Mouse (Mus musculus) C2C12 (cell line): ENCODE measurements around the gene Rad50. TPM values are rescaled to one million over a fixed set of nuclear protein-coding genes. Genes with fewer than 3 reads are reported as not detected.

Experiments used
- H3K27me3 ChIP-seq: one replicate; pipeline ENCODE4 v1.6.1; 2011; ENCODE audit not compliant: control insufficient read depth, insufficient read depth, insufficient read length
- H3K36me3 ChIP-seq: one replicate; pipeline ENCODE4 v1.6.1; 2011; ENCODE audit not compliant: control insufficient read depth, insufficient read depth
- H3K4me3 ChIP-seq: one replicate; pipeline ENCODE4 v1.5.1; 2011; ENCODE audit warnings: mild to moderate bottlenecking, control low read depth; ENCODE audit not compliant: poor library complexity, insufficient read depth, severe bottlenecking
- H3K79me2 ChIP-seq: one replicate; pipeline ENCODE4 v1.6.1; 2011; ENCODE audit not compliant: control insufficient read depth, insufficient read depth
- H3K79me3 ChIP-seq: one replicate; pipeline ENCODE4 v1.6.1; 2011; ENCODE audit warnings: low read depth, control low read depth
- H3ac ChIP-seq: one replicate; pipeline ENCODE3; 2011; ENCODE audit warnings: low read depth; ENCODE audit not compliant: control insufficient read depth, insufficient read length
- CEBPB ChIP-seq: IDR thresholded peaks from one replicate; pipeline ENCODE4 v1.6.1; 2011; ENCODE audit warnings: low read depth, mild to moderate bottlenecking, control low read depth, moderate library complexity
- CTCF ChIP-seq: IDR thresholded peaks from one replicate; pipeline ENCODE4 v1.5.1; 2011; ENCODE audit not compliant: control insufficient read depth, insufficient read depth, insufficient read length
- FOSL1 ChIP-seq: IDR thresholded peaks from one replicate; pipeline ENCODE4 v1.8.0; 2011; ENCODE audit warnings: mild to moderate bottlenecking, low read length; ENCODE audit not compliant: poor library complexity, insufficient read depth, severe bottlenecking
- MAX ChIP-seq: IDR thresholded peaks from one replicate; pipeline ENCODE4 v1.6.1; 2011; ENCODE audit warnings: mild to moderate bottlenecking, control low read depth
- MYOD1 ChIP-seq: IDR thresholded peaks from one replicate; pipeline ENCODE4 v1.6.1; 2011; ENCODE audit warnings: low read depth; ENCODE audit not compliant: control insufficient read depth, insufficient read length
- MYOG ChIP-seq: IDR thresholded peaks from one replicate; pipeline ENCODE4 v1.6.1; 2011; ENCODE audit not compliant: control insufficient read depth, insufficient read length; ENCODE audit errors: extremely low read depth
- USF1 ChIP-seq: IDR thresholded peaks from one replicate; pipeline ENCODE4 v1.6.1; 2011; ENCODE audit warnings: low read depth, mild to moderate bottlenecking, control low read depth, moderate library complexity
- polyA plus RNA-seq: library from polyadenylated mRNA; unstranded; fragments of >200 nt; fragmentation: generic; extraction: Trizol; gene quantifications from one replicate; pipeline ENCODE4 v1.2.1, GENCODE M21; 2012; ENCODE audit warnings: missing spikeins

Gene Rad50
- polyA plus RNA-seq, 1 experiment: 7.9 TPM

- no peak overlapping the region for H3ac ChIP-seq
- no peaks in the 10 kb centered on the region for H3K27me3 ChIP-seq
- H3K4me3 ChIP-seq: no peak overlapping the region
- TF ChIP-seq MYOG (no peak), USF1 (no peak), MYOD1 (no peak), FOSL1 (no peak), CTCF (no peak), MAX (no peak), CEBPB (no peak)
- no peaks in the 10 kb centered on the region for H3K79me2 ChIP-seq
- H3K79me3 ChIP-seq: no peaks in the 10 kb centered on the region
- no peaks in the 10 kb centered on the region for H3K36me3 ChIP-seq
These were observed 28.0 kb upstream of the Rad50 start for GRCm38 (mm10) chr11:53734970-53735681.

- TF ChIP-seq USF1 (no peak), MYOD1 (no peak), MYOG (no peak), CEBPB (no peak), MAX (no peak), CTCF (no peak), FOSL1 (no peak)
- Histone ChIP-seq H3ac (no peak overlapping the region), H3K36me3 (no peaks in the 10 kb centered on the region)
These were observed 27.3 kb upstream of the Rad50 start for GRCm38 (mm10) chr11:53734431-53734830.

GRCm38 (mm10) chr11:53733824-53734223, 26.7 kb upstream of the Rad50 start:
- Histone ChIP-seq H3ac (no peak overlapping the region), H3K27me3 (no peaks in the 10 kb centered on the region)
- TF ChIP-seq USF1 (no peak), CEBPB (no peak), MYOG (no peak), FOSL1 (no peak), MAX (no peak), MYOD1 (no peak), CTCF (no peak)

More at GRCm38 (mm10) chr11:53734431-53734830, 27.3 kb upstream of the Rad50 start:
- H3K79me3 ChIP-seq: no peaks in the 10 kb centered on the region
- H3K79me2 ChIP-seq: no peaks in the 10 kb centered on the region
- no peak overlapping the region for H3K4me3 ChIP-seq
- no peaks in the 10 kb centered on the region for H3K27me3 ChIP-seq

GRCm38 (mm10) chr11:53732244-53732643, 25.1 kb upstream of the Rad50 start:
- Histone ChIP-seq H3K4me3 (no peak overlapping the region), H3K27me3 (no peaks in the 10 kb centered on the region), H3ac (no peak overlapping the region), H3K79me3 (no peaks in the 10 kb centered on the region), H3K79me2 (no peaks in the 10 kb centered on the region), H3K36me3 (no peaks in the 10 kb centered on the region)
- TF ChIP-seq USF1: no peak
- no peak for TF ChIP-seq MYOG
- no peak for TF ChIP-seq CTCF
- no peak for TF ChIP-seq MYOD1
- TF ChIP-seq CEBPB: no peak
- TF ChIP-seq MAX: no peak
- TF ChIP-seq FOSL1: no peak

More at GRCm38 (mm10) chr11:53733824-53734223, 26.7 kb upstream of the Rad50 start:
- H3K79me3 ChIP-seq: no peaks in the 10 kb centered on the region
- H3K79me2 ChIP-seq: no peaks in the 10 kb centered on the region
- H3K4me3 ChIP-seq: no peak overlapping the region
- H3K36me3 ChIP-seq: no peaks in the 10 kb centered on the region

- Histone ChIP-seq H3ac (no peak overlapping the region), H3K27me3 (no peaks in the 10 kb centered on the region), H3K4me3 (no peak overlapping the region), H3K36me3 (no peaks in the 10 kb centered on the region), H3K79me2 (no peaks in the 10 kb centered on the region), H3K79me3 (no peaks in the 10 kb centered on the region)
- TF ChIP-seq USF1: no peak
- TF ChIP-seq MYOD1: no peak
- no peak for TF ChIP-seq MYOG
- no peak for TF ChIP-seq MAX
These were observed 24.3 kb upstream of the Rad50 start for GRCm38 (mm10) chr11:53731457-53731856.

GRCm38 (mm10) chr11:53720715-53721114, 13.6 kb upstream of the Rad50 start, which contains the start of gene Il5:
Il5 (plus strand) TSS chr11:53720794.
- Histone ChIP-seq H3K4me3 (no peak within 1 kb of the TSS), H3K36me3 (no peaks in the 10 kb centered on the region), H3K79me2 (no peaks in the 10 kb centered on the region), H3K79me3 (no peaks in the 10 kb centered on the region), H3K27me3 (peaks cover 12% of the 10 kb centered on the region), H3ac (no peak within 1 kb of the TSS)
- TF ChIP-seq MAX (no peak), CTCF (no peak), FOSL1 (no peak)
